In the genomic region with DNA sequence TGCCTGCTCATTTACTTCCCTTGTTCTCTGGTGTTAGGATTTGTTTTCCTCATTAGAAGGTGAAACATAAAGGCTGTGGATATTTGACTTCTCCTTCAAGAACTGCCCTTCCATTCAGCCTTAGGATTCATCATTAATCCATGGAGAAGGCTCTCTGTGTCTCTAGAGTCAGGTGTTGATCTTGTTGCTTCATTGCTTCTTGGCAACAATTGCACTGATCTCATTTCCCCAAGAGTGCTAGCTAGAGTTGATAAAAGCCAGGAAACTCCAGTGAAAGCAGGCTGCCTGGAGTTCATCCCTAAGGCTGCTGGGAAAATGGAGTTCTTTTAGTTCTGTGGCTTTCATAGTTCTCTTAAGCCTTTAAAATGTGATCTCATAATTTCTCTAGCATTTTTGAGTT, we compare ENCODE assay signal across 14 mouse cellular contexts.
"Had no signal": no experiment of that assay in that cellular context is flagged by ENCODE, and none has a peak within 500 bp of the region (broad histone marks: within the 10 kb centered on the region; RNA-seq: fewer than 3 reads in every experiment).

No protein-coding gene starts in this region.

- DNase-seq: left cerebral cortex, postnatal 4 days; lung, postnatal 14 days; spleen, adult 18-20 months; thymus, adult 18-20 months; thymus, postnatal 14 days had no signal

- H3K9me3 ChIP-seq: limb, embryonic 15.5 days; liver, embryonic 12.5 days; lung, embryonic 15.5 days; midbrain, embryonic 15.5 days; neural tube, embryonic 12.5 days had no signal

- H3K36me3 ChIP-seq: limb, embryonic 15.5 days; liver, embryonic 12.5 days; lung, embryonic 15.5 days; midbrain, embryonic 15.5 days; neural tube, embryonic 12.5 days had no signal

- H3K4me2 ChIP-seq: limb, embryonic 15.5 days; liver, embryonic 12.5 days; lung, embryonic 15.5 days; midbrain, embryonic 11.5 days; midbrain, embryonic 15.5 days; neural tube, embryonic 12.5 days had no signal

- ATAC-seq: liver, embryonic 12.5 days; midbrain, embryonic 15.5 days had no signal

- H3K9ac ChIP-seq: limb, embryonic 15.5 days; liver, embryonic 12.5 days; lung, embryonic 15.5 days; midbrain, embryonic 15.5 days; neural tube, embryonic 12.5 days had no signal

- H3K4me3 ChIP-seq: limb, embryonic 15.5 days; liver, embryonic 12.5 days; lung, embryonic 15.5 days; megakaryocyte, embryonic 14.5 days; midbrain, embryonic 15.5 days; neural tube, embryonic 12.5 days had no signal

- H3K27ac ChIP-seq: kidney, postnatal 0 days; limb, embryonic 15.5 days; liver, embryonic 12.5 days; lung, embryonic 15.5 days; macrophage; midbrain, embryonic 15.5 days; neural tube, embryonic 12.5 days had no signal

- H3K4me1 ChIP-seq: limb, embryonic 15.5 days; liver, embryonic 12.5 days; lung, embryonic 15.5 days; megakaryocyte, embryonic 14.5 days; midbrain, embryonic 15.5 days; neural tube, embryonic 12.5 days had no signal

- H3K27me3 ChIP-seq: limb, embryonic 15.5 days; liver, embryonic 12.5 days; lung, embryonic 15.5 days; megakaryocyte, embryonic 14.5 days; midbrain, embryonic 15.5 days; neural tube, embryonic 12.5 days had no signal
